Mouse (Mus musculus): Measurements from ENCODE around the gene Vps37c.

The Vps37c gene

GRCm38 (mm10) chr19:10688537-10689352 lies at the start of gene Vps37c:
Gene Vps37c, plus strand, starts transcription at chr19:10688735.
- peak; percentile 88 for DNase-seq (ENCODE audit: low read depth, low spot score)

- no peak for DNase-seq (ENCODE audit: low read depth, low spot score)
Measured at GRCm38 (mm10) chr19:10640080-10640479, 48.5 kb upstream of the Vps37c start.

- DNase-seq (ENCODE audit: low read depth, low spot score) = no peak
Measured at GRCm38 (mm10) chr19:10640589-10641378, 47.8 kb upstream of the Vps37c start.

GRCm38 (mm10) chr19:10645616-10646015 lies 42.9 kb upstream of the Vps37c start:
- no peak for DNase-seq (ENCODE audit: low read depth, low spot score)

- DNase-seq (ENCODE audit: low read depth, low spot score) = no peak
Measured at GRCm38 (mm10) chr19:10648156-10648555, 40.4 kb upstream of the Vps37c start.

GRCm38 (mm10) chr19:10656058-10656457 lies 32.5 kb upstream of the Vps37c start:
- no peak for DNase-seq (ENCODE audit: low read depth, low spot score)

- no peak for DNase-seq (ENCODE audit: low read depth, low spot score)
Measured at GRCm38 (mm10) chr19:10657742-10658141, 30.8 kb upstream of the Vps37c start.

GRCm38 (mm10) chr19:10658406-10658805 lies 30.1 kb upstream of the Vps37c start:
- DNase-seq (ENCODE audit: low read depth, low spot score) = no peak

- peak; percentile 74 for DNase-seq (ENCODE audit: low read depth, low spot score)
Measured at GRCm38 (mm10) chr19:10661373-10661772, 27.2 kb upstream of the Vps37c start.

GRCm38 (mm10) chr19:10661919-10662318 lies 26.6 kb upstream of the Vps37c start:
- DNase-seq (ENCODE audit: low read depth, low spot score) = peak; percentile 51

- no peak for DNase-seq (ENCODE audit: low read depth, low spot score)
Measured at GRCm38 (mm10) chr19:10662665-10663064, 25.9 kb upstream of the Vps37c start.

- DNase-seq (ENCODE audit: low read depth, low spot score) = no peak
Measured at GRCm38 (mm10) chr19:10665093-10665492, 23.4 kb upstream of the Vps37c start.

- DNase-seq (ENCODE audit: low read depth, low spot score) = peak; percentile 63
Measured at GRCm38 (mm10) chr19:10665499-10665898, 23.0 kb upstream of the Vps37c start.

- no peak for DNase-seq (ENCODE audit: low read depth, low spot score)
Measured at GRCm38 (mm10) chr19:10671319-10671718, 17.2 kb upstream of the Vps37c start.

- no peak for DNase-seq (ENCODE audit: low read depth, low spot score)
Measured at GRCm38 (mm10) chr19:10671854-10672417, 16.6 kb upstream of the Vps37c start.

GRCm38 (mm10) chr19:10673275-10673674 lies 15.3 kb upstream of the Vps37c start:
- no peak for DNase-seq (ENCODE audit: low read depth, low spot score)

GRCm38 (mm10) chr19:10676656-10677055 lies 11.9 kb upstream of the Vps37c start:
- DNase-seq (ENCODE audit: low read depth, low spot score) = no peak

GRCm38 (mm10) chr19:10677915-10678771 lies 10.4 kb upstream of the Vps37c start, which contains the start of gene Pga5:
Gene Pga5, minus strand, starts transcription at chr19:10678071.
- peak; percentile 64 for DNase-seq (ENCODE audit: low read depth, low spot score)

- DNase-seq (ENCODE audit: low read depth, low spot score) = no peak
Measured at GRCm38 (mm10) chr19:10678772-10679067, 9.8 kb upstream of the Vps37c start.

- DNase-seq (ENCODE audit: low read depth, low spot score) = no peak
Measured at GRCm38 (mm10) chr19:10681571-10681970, 7.0 kb upstream of the Vps37c start.

GRCm38 (mm10) chr19:10685081-10685480 lies 3.5 kb upstream of the Vps37c start:
- DNase-seq (ENCODE audit: low read depth, low spot score) = no peak

- DNase-seq (ENCODE audit: low read depth, low spot score) = no peak
Measured at GRCm38 (mm10) chr19:10685727-10686126, 2.8 kb upstream of the Vps37c start.
